Mouse (Mus musculus): ENCODE measurements around the gene Apbb2.

The Apbb2 gene

GRCm38 (mm10) chr5:66549691-66550090 is 68.9 kb downstream of the Apbb2 start:
- DNase-seq (ENCODE audit: low spot score in 2 of 2), result no peak

GRCm38 (mm10) chr5:66546969-66547511 is 71.5 kb downstream of the Apbb2 start:
- DNase-seq (ENCODE audit: low spot score in 2 of 2), result no peak

- no peak for DNase-seq (ENCODE audit: low spot score in 2 of 2)
Measured at GRCm38 (mm10) chr5:66545573-66546141, 72.9 kb downstream of the Apbb2 start.

- DNase-seq (ENCODE audit: low spot score in 2 of 2), result no peak
Measured at GRCm38 (mm10) chr5:66543761-66544160, 74.8 kb downstream of the Apbb2 start.

- no peak for DNase-seq (ENCODE audit: low spot score in 2 of 2)
Measured at GRCm38 (mm10) chr5:66543344-66543743, 75.2 kb downstream of the Apbb2 start.

GRCm38 (mm10) chr5:66542521-66542920 is 76.1 kb downstream of the Apbb2 start:
- DNase-seq (ENCODE audit: low spot score in 2 of 2), result no peak

- no peak for DNase-seq (ENCODE audit: low spot score in 2 of 2)
Measured at GRCm38 (mm10) chr5:66541385-66541784, 77.2 kb downstream of the Apbb2 start.

GRCm38 (mm10) chr5:66540246-66540645 is 78.3 kb downstream of the Apbb2 start:
- DNase-seq (ENCODE audit: low spot score in 2 of 2), result no peak

GRCm38 (mm10) chr5:66537811-66538210 is 80.8 kb downstream of the Apbb2 start:
- DNase-seq (ENCODE audit: low spot score in 2 of 2), result no peak

GRCm38 (mm10) chr5:66536696-66537358 is 81.8 kb downstream of the Apbb2 start:
- no peak for DNase-seq (ENCODE audit: low spot score in 2 of 2)

GRCm38 (mm10) chr5:66535566-66536236 is 82.9 kb downstream of the Apbb2 start:
- no peak for DNase-seq (ENCODE audit: low spot score in 2 of 2)

GRCm38 (mm10) chr5:66533711-66534425 is 84.7 kb downstream of the Apbb2 start:
- no peak for DNase-seq (ENCODE audit: low spot score in 2 of 2)

- no peak for DNase-seq (ENCODE audit: low spot score in 2 of 2)
Measured at GRCm38 (mm10) chr5:66532827-66533226, 85.8 kb downstream of the Apbb2 start.

- DNase-seq (ENCODE audit: low spot score in 2 of 2), result no peak
Measured at GRCm38 (mm10) chr5:66530361-66530760, 88.2 kb downstream of the Apbb2 start.

- DNase-seq (ENCODE audit: low spot score in 2 of 2), result no peak
Measured at GRCm38 (mm10) chr5:66529631-66530030, 89.0 kb downstream of the Apbb2 start.

GRCm38 (mm10) chr5:66528567-66528966 is 90.0 kb downstream of the Apbb2 start:
- DNase-seq (ENCODE audit: low spot score in 2 of 2), result no peak

GRCm38 (mm10) chr5:66527090-66527489 is 91.5 kb downstream of the Apbb2 start:
- no peak for DNase-seq (ENCODE audit: low spot score in 2 of 2)

- no peak for DNase-seq (ENCODE audit: low spot score in 2 of 2)
Measured at GRCm38 (mm10) chr5:66525002-66525401, 93.6 kb downstream of the Apbb2 start.

GRCm38 (mm10) chr5:66523681-66524503 is 94.7 kb downstream of the Apbb2 start:
- DNase-seq (ENCODE audit: low spot score in 2 of 2), result no peak

GRCm38 (mm10) chr5:66521250-66521649 is 97.3 kb downstream of the Apbb2 start:
- no peak for DNase-seq (ENCODE audit: low spot score in 2 of 2)

GRCm38 (mm10) chr5:66519511-66519910 is 99.1 kb downstream of the Apbb2 start:
- no peak for DNase-seq (ENCODE audit: low spot score in 2 of 2)

Data from frontal cortex, postnatal 10 days (tissue).